Mouse (Mus musculus) embryonic stem cell, embryonic (primary cell): ENCODE results near the gene Dnase1l3.
"Not testable (repeated sequence)": the region's sequence is repeated elsewhere in the genome, so short reads cannot be mapped to it uniquely, and the experiment has no call there.

Experiments used
- CTCF ChIA-PET, 4 experiments: fragments of 300-600 bp in 2 of 4; fragments of 350-600 bp in 2 of 4; sonication (Branson Sonifier 250); formaldehyde crosslinking; loops; one replicate each; lab custom pipeline; 2022; ENCODE audit warnings: inconsistent platforms in 2 of 4; lab: Charles Lee
- POLR2A ChIA-PET, 4 experiments: fragments of 300-600 bp in 2 of 4; fragments of 350-600 bp in 2 of 4; sonication (Branson Sonifier 250); formaldehyde crosslinking; loops; one replicate each; lab custom pipeline; 2022; ENCODE audit warnings: antibody characterized with exemption in 4 of 4, inconsistent platforms in 1 of 4; lab: Charles Lee

Dnase1l3 gene

GRCm38 (mm10) chr14:8024936-8025335 lies 30.6 kb upstream of the Dnase1l3 start:
- POLR2A ChIA-PET: interaction anchor here in 1 of 4 experiments (1.4 kb wide), 1 partner anchor 11 kb away, joined by 3 read pairs; no protein-coding TSS in a partner anchor

GRCm38 (mm10) chr14:8024469-8024868 lies 30.1 kb upstream of the Dnase1l3 start:
- ChIA-PET CTCF (interaction anchor here in 1 of 4 experiments (1.0 kb wide), 1 partner anchor 27 kb away, joined by 4 read pairs; no protein-coding TSS in a partner anchor), POLR2A (interaction anchor here in 1 of 4 experiments (1.4 kb wide), 1 partner anchor 12 kb away, joined by 3 read pairs; no protein-coding TSS in a partner anchor)

More at GRCm38 (mm10) chr14:8024936-8025335, 30.6 kb upstream of the Dnase1l3 start:
- CTCF ChIA-PET: interaction anchor here in 1 of 4 experiments (1.0 kb wide), 1 partner anchor 28 kb away, joined by 4 read pairs; no protein-coding TSS in a partner anchor

- ChIA-PET POLR2A (interaction anchor here in 1 of 4 experiments (0.9 kb wide), 1 partner anchor 13 kb away, joined by 3 read pairs; no protein-coding TSS in a partner anchor), CTCF (interaction anchor here in 1 of 4 experiments (0.9 kb wide), 1 partner anchor 23 kb away, joined by 3 read pairs; no protein-coding TSS in a partner anchor)
These were observed 26.2 kb upstream of the Dnase1l3 start for GRCm38 (mm10) chr14:8020546-8020945.

GRCm38 (mm10) chr14:8020011-8020410 lies 25.6 kb upstream of the Dnase1l3 start:
- CTCF ChIA-PET: interaction anchor here in 1 of 4 experiments (0.9 kb wide), 1 partner anchor 23 kb away, joined by 3 read pairs; no protein-coding TSS in a partner anchor
- POLR2A ChIA-PET: interaction anchor here in 1 of 4 experiments (1.4 kb wide), 1 partner anchor 42 kb away, joined by 3 read pairs; no protein-coding TSS in a partner anchor

- POLR2A ChIA-PET: interaction anchor here in 3 of 4 experiments (0.5 to 0.9 kb wide), 3 partner anchors 14 to 136 kb away, joined by 3 to 6 read pairs (median 3); partner anchors contain the start of gene Abhd6 (in 1 of the 3)
These were observed 22.6 kb upstream of the Dnase1l3 start for GRCm38 (mm10) chr14:8016951-8017350.

GRCm38 (mm10) chr14:8016276-8016675 lies 21.9 kb upstream of the Dnase1l3 start:
- CTCF ChIA-PET: interaction anchor here in 3 of 4 experiments (0.5 to 1.7 kb wide), 4 partner anchors 14 to 19 kb away, joined by 3 to 5 read pairs (median 4); no protein-coding TSS in a partner anchor
- POLR2A ChIA-PET: interaction anchor here in 2 of 4 experiments (0.7 to 0.9 kb wide), 4 partner anchors 9 to 46 kb away, joined by 3 to 4 read pairs (median 3); partner anchors contain the start of gene Abhd6 (in 1 of the 2)

More at GRCm38 (mm10) chr14:8016951-8017350, 22.6 kb upstream of the Dnase1l3 start:
- CTCF ChIA-PET: interaction anchor here in 3 of 4 experiments (0.9 to 1.7 kb wide), 3 partner anchors 20 kb away, joined by 3 to 5 read pairs (median 5); no protein-coding TSS in a partner anchor

GRCm38 (mm10) chr14:8015756-8016155 lies 21.4 kb upstream of the Dnase1l3 start:
- CTCF ChIA-PET: interaction anchor here in 1 of 4 experiments (1.7 kb wide), 1 partner anchor 18 kb away, joined by 5 read pairs; no protein-coding TSS in a partner anchor
- POLR2A ChIA-PET: interaction anchor here in 1 of 4 experiments (0.7 to 0.8 kb wide), 2 partner anchors 8 to 34 kb away, joined by 3 to 4 read pairs; no protein-coding TSS in a partner anchor

GRCm38 (mm10) chr14:8011938-8012337 lies 17.6 kb upstream of the Dnase1l3 start:
- ChIA-PET CTCF (interaction anchor here in 3 of 4 experiments (0.6 to 1.4 kb wide), 5 partner anchors 15 to 184 kb away, joined by 3 to 5 read pairs (median 4); partner anchors contain the start of gene Dnase1l3 (in 1 of the 3)), POLR2A (interaction anchor here in 1 of 4 experiments (0.9 kb wide), 1 partner anchor 11 kb away, joined by 3 read pairs; no protein-coding TSS in a partner anchor)

GRCm38 (mm10) chr14:8011297-8011696 lies 16.9 kb upstream of the Dnase1l3 start:
- CTCF ChIA-PET: no interaction called here
- POLR2A ChIA-PET: interaction anchor here in 2 of 4 experiments (0.6 to 1.5 kb wide), 2 partner anchors 11 kb away, joined by 3 read pairs; no protein-coding TSS in a partner anchor

- POLR2A ChIA-PET: interaction anchor here in 1 of 4 experiments (0.6 to 1.5 kb wide), 3 partner anchors 8 to 47 kb away, joined by 3 to 4 read pairs (median 4); no protein-coding TSS in a partner anchor
These were observed 13.6 kb upstream of the Dnase1l3 start for GRCm38 (mm10) chr14:8007923-8008322.

GRCm38 (mm10) chr14:8007486-8007885 lies 13.1 kb upstream of the Dnase1l3 start:
- CTCF ChIA-PET: interaction anchor here in 2 of 4 experiments (1.0 to 1.6 kb wide), 2 partner anchors 10 to 12 kb away, joined by 3 to 7 read pairs; no protein-coding TSS in a partner anchor
- POLR2A ChIA-PET: interaction anchor here in 1 of 4 experiments (0.6 to 1.4 kb wide), 2 partner anchors 9 to 13 kb away, joined by 3 to 4 read pairs; no protein-coding TSS in a partner anchor

More at GRCm38 (mm10) chr14:8007923-8008322, 13.6 kb upstream of the Dnase1l3 start:
- CTCF ChIA-PET: interaction anchor here in 1 of 4 experiments (0.6 to 1.6 kb wide), 2 partner anchors 11 to 85 kb away, joined by 4 to 7 read pairs; no protein-coding TSS in a partner anchor

GRCm38 (mm10) chr14:8007084-8007483 lies 12.7 kb upstream of the Dnase1l3 start:
- POLR2A ChIA-PET: interaction anchor here in 1 of 4 experiments (0.6 to 1.4 kb wide), 2 partner anchors 9 to 14 kb away, joined by 3 to 4 read pairs; no protein-coding TSS in a partner anchor
- CTCF ChIA-PET: interaction anchor here in 2 of 4 experiments (1.0 to 1.6 kb wide), 2 partner anchors 10 to 12 kb away, joined by 3 to 7 read pairs; no protein-coding TSS in a partner anchor

- POLR2A ChIA-PET: not testable (repeated sequence)
- CTCF ChIA-PET: interaction anchor here in 2 of 4 experiments (1.0 to 1.3 kb wide), 2 partner anchors 9 kb away, joined by 3 to 6 read pairs; no protein-coding TSS in a partner anchor
These were observed 11.7 kb upstream of the Dnase1l3 start for GRCm38 (mm10) chr14:8006061-8006460.

- POLR2A ChIA-PET: interaction anchor here in 3 of 4 experiments (0.6 to 1.5 kb wide), 10 partner anchors 25 to 210 kb away, joined by 3 to 5 read pairs (median 3); partner anchors contain the start of genes Kctd6 (in 2 of the 3) and Gm45521 (in 1 of the 3)
- CTCF ChIA-PET: interaction anchor here in 2 of 4 experiments (0.7 to 1.1 kb wide), 2 partner anchors 39 to 210 kb away, joined by 3 read pairs; partner anchors contain the start of gene Kctd6 (in 1 of the 2)
These were observed 9.6 kb upstream of the Dnase1l3 start for GRCm38 (mm10) chr14:8003727-8004670.

- POLR2A ChIA-PET: interaction anchor here (0.6 to 2.3 kb wide), 15 partner anchors 13 to 211 kb away, joined by 3 to 10 read pairs (median 3); partner anchors contain the start of genes Kctd6 (in 2 of the 4), Flnb (in 1 of the 4) and Gm45521 (in 1 of the 4)
- CTCF ChIA-PET: interaction anchor here (0.5 to 1.4 kb wide), 9 partner anchors 9 to 343 kb away, joined by 3 to 9 read pairs (median 5); partner anchors contain the start of genes Kctd6 (in 2 of the 4) and Dnase1l3 (in 1 of the 4)
These were observed 8.8 kb upstream of the Dnase1l3 start for GRCm38 (mm10) chr14:8003093-8003670.
